Mouse (Mus musculus): Measurements from ENCODE around the gene H2-DMb2.
A peak's percentile ranks its signal among the peaks of the same experiment; 100 is the strongest.

Gene H2-DMb2

DNA sequence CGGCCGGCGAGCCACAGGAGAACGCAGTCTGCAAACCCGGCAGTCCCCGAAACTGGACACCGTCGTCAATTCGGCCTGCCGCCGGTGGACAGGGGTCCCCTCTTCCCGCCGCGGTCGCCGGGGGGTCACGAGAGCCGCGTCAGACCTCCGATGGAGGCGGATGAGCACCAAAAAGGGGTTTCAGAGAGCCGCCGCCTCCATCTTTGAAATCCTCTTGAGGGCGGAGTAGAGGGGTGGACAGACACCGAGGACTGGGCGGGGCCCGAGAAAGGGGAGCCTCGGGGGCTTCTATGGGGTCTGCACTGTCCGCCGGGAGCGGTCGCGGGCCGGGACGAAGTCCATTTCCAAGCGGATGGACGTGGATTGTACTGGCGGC is 24.2 kb upstream of the H2-DMb2 start:
- no peak for DNase-seq

DNA sequence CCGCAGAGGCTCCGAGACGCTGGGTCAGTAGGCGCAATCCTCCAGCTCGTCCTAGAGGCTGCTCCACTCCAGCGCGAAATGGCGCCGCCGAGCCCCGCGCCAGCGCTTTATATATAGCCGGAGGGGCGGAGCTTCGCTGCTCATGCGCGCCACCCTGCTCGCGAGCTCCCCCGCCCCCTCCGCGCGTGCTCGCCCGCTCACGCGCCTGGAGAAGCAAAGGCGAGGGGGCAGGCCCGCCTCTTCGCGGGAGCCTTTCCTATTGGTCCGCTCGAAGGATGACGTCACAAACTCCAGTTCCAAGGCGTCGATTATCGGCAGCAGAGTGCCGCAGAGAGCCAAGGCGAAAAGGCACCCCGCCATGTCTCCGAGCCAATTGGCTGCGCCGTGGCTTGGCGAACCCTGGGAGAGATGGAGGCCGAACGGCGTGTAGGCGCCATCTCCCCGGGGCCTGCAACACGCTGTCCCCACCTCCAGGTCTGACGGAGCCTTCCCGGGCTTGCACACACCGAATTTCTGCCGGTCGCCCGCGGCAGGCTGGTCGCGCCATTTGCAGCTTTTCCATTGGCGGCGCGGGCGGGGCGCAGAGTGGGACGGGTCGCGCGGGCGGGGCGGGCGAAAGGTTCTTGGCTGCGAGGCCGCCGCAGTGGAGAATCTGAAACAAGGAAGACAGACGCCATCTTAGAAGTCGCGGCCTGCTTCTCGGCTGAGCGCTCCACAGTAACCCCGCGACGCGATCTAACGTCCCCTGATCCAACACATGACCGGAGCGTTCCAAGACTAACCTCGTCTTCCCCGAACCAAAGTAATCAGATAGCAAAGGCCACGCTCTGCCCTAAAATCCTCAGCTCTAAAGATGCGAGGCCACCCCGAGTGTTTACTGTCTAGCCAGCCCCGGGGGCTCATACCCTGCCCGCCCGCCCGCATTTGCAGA is 23.6 kb upstream of the H2-DMb2 start, which contains the start of gene H2-DMa:
H2-DMa (plus strand) TSS at position 293 of the 931 bp plus-strand sequence.
- DNase-seq: peak; percentile 99

DNA sequence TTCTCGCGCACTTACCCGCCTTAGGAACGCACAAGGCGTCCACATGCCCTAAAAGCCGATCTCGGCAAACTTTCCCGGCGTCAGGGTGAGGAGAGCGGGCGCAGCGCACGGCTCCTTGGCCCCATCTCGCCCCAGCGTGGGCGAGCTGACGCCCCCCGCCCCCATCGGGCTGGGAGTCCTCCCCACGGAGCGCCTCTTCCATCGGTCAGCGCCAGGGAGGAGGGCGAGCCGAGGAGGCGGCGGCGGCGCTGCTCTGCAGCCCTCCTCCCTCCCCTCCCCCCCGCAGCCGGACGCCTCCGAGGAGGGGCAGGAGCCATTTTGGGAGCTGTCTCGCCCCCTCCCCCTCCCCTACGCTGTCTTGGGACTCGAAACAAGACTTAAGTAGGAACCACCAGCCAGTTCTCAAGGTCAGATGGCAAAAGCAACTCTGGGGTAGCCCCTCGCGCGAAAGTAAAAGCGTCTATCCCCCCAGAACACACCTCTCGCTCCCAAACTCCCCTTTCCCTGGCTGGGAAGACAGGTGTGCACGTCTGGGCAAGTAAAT is 22.9 kb upstream of the H2-DMb2 start:
- peak; percentile 94 for DNase-seq

DNA sequence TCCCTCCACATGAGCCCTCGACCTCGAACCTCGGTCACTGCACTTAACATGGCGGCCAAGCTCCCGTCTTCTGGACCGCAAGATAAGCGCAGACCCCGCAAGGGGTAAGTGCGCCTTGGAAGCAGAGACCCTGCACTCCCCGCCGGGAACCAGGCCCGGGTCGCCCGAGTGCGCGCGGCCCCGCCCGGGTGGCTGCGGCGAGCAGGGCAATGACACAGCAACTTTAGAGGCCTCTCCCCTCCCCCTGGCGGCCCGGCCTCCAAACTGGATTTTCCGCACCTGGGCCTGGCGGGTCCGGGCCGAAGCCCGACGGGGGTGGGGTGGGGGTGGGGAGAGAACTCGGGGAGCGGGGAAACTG is 22.3 kb upstream of the H2-DMb2 start:
- DNase-seq: peak; percentile 81

DNA sequence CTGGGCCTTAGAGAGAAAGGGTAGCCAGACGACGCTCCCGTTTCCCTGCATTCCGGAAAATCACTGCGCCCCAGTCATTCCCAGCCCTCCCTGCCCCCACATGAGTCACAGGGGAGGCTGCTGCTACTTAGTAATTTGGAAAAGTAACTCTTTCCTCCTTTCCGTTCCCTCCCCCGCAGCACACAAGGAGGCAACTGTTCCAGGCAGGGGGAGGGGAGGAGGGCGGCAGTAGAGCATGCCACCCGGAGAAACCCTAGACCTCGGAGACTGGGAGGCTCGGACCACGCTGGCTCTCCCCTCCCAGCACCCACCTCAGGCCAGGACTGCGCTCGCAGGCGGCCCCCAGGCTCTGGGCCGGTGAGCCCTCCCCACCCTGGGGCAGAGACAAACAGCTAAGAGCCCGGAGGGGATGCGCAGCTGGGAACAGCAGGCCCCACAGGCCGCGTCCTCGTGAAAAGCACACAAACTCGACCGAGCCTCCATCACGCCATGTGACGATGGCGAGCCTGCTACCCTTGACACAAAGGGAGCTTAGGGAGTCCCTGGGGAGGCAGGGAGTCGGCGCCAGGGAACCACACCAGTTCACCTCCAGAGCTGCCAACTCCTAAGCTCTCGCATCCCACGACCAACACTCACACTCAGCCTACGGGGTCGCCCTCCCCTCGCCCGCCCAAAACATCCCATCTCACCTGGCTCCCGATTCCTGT is 21.8 kb upstream of the H2-DMb2 start:
- DNase-seq: peak; percentile 95

DNA sequence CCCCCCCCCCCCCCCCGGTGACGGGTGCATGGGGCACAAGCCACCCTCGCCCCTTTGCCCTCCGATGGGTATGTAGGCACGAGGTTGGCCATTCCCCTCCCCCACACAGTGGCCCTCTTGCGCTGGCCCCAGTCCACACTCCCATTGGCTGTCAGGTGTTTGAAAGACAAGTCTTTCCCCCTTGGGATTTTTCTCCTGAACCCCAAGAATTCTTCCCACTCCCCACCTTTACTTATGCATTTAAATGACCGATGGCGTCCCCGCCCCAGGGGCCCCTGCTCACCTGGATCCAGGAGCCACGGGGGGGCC is 21.3 kb upstream of the H2-DMb2 start:
- DNase-seq: peak; percentile 82

DNA sequence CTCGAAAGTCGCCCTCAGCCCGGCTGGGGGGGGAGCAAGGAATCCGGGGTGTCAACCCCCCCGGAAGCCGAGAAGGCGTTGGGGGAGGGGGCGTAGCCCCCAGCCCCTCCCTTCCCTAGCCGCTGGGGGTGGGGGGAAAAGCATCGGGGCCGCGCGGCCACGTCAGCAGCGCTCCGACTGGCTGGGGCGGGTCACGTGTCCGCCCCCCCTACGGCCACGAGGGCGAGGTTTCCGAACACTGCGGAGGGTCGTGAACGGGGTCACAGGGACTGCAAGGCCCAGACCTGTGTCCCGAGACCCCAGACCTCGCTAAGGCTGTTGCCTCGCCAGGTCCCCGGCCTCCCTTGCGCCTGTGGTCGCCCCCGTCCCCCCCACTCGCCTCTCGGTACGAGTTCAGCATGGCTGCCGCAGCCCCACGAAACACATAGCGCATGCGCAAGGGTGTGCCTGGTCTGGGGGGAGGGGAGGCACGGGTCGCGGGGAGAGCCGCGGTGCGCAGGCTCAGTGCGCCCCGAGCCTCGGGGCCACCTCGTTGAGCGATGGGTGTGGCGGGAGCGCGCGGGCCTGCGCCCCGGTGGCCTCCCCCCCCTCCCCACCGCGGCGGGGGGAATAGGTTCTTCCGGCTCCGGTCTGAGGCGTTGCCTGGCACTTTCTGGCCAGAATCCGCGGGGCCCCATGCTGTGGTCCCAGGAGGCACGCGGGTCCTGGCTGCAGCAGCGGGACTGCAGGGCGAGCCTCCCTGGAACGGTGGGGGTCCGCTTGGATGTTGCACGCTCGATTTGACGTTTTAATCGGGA is 20.7 kb upstream of the H2-DMb2 start, which contains the start of gene Brd2:
Brd2 (minus strand) TSS at position 447 of the 797 bp plus-strand sequence.
- DNase-seq: peak; percentile 96

DNA sequence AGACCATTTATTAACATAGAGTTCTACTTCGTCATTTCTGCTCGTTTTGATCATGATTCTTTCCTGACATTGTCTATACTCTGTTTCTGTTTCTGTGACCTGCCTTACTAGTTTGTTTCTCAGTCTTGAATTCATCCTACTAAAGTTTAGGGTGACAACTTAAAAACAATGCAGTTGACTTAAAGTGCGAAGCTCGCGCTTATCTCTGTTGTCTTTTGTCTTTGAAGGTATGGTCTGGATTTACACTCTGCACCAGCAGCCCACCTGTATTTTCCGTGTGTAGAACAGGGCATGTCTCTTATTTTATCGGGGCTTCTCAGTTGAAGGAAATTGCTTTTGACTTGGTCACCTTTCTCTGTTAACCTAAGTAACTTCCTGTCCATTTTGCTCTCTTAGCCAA is 20.0 kb upstream of the H2-DMb2 start:
- DNase-seq: no peak

DNA sequence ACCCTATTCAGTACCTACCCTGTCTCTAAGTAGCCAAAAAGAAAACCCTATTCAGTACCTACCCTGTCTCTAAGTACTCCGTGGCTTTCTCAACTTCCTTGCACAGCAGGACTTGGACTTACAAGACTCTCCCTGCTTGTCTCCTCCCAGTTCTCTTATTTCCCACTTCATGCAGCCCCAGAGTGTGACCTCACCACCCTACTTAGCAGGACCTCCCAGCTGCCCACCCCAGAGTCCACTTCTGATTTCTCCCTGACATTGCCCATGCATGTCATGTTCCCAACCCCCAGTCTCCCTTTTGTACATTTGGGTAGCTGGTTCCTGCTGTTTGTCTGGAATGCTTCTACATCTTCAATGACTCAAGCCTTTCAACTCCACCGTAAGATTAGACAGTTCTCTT is 19.6 kb upstream of the H2-DMb2 start:
- peak; percentile 26 for DNase-seq

DNA sequence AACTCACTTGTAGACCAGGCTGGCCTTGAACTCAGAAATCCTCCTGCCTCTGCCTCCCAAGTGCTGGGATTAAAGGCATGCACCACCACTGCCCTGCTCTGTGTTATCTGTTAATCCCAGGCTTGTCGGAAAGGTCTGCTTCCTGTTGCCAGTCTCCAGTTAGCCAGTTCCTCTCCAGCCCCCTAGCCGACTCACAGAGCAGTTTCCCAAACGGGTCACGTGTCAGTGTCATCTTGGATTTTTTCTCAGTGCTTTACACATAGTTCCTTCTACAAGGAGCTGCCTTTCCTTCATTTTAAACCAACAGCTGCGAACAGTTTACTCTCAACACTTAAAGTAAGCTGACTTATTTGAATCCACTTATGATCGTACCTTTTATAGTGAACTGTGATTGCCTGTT is 18.5 kb upstream of the H2-DMb2 start:
- DNase-seq: peak; percentile 44

DNA sequence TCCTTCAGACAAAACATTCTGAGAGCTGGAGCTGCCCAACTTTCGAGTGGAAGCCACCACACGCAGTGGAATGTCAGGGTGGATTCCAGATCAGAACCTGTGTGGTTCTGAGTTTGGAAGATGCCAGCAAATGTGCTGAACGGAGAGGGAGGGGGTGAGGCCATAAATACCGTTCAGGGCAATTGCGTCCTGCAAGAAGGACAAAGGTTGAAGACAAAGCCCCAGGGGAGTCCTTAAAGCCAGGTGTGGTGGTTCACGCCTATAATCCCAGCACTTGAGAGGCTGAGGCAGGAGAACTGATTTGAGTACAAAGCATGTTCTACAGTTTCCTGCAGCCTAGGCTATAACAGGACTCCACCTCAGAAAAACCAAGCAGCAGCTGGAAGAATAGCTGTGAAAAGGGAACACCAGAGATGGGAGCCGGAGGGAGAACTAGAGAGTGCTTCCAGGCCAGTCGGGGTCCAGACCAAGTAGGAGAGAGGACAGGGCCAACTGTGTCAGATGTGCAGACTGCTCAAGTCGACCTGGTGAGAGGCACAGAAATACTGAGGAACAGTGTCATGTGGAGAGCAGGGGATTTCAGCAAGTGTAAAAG is 16.2 kb upstream of the H2-DMb2 start:
- DNase-seq: no peak

DNA sequence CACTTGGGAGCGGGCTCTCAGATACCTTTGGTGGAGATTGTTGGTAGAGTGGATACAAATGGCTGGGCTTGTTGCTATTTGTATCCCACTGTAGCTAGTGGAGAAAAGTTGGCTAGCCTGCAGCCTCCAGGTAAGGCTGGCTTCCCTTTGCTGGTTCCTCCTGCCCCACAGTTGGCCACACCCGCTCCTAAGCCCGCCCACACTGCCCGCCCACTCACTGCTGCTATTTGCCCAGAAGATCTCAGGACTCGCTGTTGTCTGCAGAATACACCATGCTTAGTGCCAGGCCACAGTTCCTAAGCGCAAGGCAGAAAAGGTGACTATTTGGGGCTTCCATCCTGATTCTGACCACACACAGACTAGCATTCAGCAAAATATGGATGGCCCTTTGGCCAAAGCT is 15.6 kb upstream of the H2-DMb2 start:
- peak; percentile 68 for DNase-seq

DNA sequence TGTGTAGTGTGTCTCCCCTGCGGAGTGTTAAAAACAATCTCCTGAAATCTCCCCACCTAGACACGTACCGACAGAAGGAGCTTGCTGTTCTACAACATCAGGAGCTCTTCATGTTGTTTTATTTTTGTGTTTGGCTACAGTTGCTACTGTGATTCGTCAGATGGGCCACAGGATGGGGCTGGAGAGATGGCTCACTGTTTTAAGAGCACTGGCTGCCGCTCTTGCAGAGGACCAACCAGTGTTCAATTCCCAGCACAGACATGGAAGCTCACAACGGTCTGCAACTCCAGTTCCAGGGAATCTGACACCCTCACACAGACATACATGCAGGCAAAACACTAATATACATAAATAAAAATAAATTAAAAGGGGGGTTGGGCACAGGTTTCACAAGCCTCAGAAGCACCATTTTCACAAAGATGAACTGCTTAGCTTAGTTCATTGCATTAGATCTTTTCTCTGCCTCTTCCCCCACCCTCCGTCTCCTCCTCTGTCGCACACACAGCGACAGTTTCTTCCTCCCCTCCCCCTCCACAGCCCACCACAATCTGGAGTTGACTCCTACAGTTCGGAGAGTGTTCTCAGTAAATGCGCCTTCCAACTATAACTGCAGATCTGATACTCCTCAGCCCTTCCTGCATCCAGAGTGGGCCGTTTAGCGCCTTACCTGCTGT is 14.7 kb upstream of the H2-DMb2 start:
- peak; percentile 74 for DNase-seq

DNA sequence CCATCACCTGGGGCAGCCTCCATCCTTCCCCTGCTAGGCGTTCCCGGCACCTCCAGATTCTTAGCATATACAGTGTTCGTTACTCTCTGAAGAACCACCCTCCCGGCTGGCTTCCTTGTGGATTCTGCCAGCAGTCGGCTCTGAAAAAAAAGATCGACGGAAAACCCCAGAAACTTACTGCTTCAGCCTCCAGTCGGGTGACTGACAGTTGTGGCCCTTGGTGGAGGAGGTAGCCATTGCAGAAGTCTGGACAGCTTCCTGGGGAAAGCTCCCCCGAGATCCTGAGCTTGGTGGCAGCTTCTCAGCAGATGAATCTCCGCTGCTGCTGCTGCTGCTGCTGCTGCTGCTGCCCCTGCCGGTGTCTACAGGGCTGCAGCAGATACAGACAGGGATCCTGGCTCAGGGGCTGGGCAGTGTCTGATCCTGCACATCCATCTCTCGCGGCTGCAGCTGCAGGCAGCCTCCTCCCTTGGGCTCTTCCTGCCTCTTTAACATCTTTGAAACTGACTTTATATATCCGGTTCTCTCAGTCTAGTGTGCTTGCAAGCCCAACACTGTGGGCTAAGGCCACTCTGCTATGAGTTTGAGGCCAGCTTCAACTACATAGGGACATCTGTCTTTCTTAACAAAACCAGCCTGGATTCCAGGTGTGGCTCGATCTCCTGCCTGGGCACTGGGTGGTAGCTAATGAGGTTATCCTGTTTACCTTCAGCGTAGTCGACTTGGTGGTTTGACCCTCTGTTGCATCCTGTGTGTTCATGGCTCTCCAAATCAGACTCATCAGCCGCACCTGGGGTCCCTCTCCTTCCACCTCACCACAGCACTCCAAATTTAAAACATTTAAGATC is 13.9 kb upstream of the H2-DMb2 start:
- DNase-seq: peak; percentile 7

DNA sequence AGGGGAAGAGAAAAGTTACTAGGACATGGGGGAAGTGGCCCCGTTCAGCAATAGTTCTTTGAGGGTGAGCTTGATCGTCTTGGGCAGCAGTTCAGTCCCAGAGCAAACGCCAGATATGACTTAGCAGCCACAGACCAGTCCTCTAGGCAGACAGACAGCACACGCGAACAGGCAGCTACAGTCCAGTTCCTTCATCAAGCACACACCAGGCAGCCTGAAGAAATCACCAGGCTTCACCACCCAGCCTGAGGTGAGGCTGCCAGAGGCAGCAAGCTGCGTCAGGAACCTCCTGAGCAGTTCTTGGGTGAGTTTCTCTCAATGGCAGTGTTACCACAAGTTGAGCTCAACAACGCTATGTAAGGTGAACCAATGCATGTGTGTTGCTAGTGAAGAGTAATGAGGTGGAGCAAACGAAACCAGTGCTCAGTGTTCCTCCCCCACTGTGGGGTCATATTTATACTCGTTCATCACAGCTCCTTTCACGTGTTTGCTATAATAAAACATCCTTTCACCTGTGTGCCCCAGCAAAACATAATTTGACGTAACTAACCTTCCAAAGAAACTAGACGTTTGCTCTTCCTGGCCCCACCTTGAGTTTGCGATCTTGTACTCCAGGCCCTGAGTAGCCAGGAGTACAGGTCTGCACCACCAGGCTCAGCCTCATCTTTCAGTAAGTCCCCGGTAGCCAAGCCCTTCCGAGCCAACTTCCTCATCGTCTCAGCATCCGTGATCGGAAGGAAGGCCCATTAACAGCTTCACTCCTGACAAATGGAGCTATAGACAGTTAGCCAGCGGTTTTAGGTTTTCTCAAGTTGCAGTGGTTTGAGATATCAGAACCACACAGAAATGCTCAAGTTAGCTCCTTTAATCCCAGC is 12.8 kb upstream of the H2-DMb2 start:
- peak; percentile 2 for DNase-seq

DNA sequence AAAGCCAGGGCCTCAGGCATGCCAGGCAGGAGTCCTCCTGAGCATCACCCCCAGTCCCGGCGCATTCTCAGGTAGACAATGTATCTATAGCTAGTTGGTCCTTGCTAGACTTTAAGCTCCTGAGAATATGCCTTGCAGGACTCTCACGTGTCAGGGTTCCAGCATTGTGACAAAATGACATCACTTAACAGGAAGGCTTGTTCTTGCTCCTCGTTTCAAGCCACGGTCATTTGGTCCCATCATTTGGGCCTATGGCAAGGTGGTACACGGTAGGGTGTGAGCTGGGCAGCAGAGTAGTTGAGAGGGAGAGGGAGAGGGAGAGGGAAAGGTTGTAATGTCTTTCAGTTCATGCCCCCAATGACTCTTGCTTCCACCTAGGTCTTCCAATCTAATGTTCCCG is 11.2 kb upstream of the H2-DMb2 start:
- DNase-seq: peak; percentile 2

DNA sequence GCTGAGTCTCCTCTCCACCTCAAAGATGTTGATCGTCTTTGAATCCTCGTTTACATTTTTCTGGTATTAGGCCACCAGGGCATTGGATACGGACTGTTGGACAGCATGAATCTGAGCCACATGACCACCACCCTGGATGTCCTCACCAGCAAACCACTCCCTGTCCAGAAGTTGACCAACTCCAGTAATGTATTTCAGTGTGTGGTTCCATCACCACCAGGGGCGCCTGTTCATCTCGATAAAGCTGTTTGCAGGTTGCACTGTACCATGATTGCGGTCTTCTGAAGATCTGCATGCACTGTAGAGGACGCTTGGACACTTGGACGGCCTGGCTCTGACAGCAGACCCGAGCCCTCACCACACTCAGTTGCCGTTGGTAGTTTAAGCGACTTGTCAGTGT is 9.8 kb upstream of the H2-DMb2 start:
- DNase-seq: peak; percentile 14

DNA sequence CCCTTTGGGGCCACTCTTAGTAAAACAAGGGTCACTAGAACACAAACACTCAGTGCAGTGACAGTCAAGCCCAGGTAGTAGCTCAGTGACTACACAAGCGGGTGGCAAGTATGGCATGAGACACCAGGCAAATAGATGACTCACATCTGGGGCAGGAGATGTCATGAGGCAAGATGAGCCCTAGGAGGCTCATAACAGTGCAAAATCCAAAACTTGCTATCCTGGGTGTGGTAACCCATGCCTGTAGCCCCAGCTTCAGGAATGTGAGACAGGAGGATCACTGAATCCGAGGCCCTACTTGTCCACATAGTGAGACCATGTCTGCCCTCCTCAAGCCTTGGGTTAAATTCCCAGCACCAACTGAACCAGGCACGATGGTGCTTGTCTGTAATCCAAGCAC is 8.7 kb upstream of the H2-DMb2 start:
- no peak for DNase-seq

DNA sequence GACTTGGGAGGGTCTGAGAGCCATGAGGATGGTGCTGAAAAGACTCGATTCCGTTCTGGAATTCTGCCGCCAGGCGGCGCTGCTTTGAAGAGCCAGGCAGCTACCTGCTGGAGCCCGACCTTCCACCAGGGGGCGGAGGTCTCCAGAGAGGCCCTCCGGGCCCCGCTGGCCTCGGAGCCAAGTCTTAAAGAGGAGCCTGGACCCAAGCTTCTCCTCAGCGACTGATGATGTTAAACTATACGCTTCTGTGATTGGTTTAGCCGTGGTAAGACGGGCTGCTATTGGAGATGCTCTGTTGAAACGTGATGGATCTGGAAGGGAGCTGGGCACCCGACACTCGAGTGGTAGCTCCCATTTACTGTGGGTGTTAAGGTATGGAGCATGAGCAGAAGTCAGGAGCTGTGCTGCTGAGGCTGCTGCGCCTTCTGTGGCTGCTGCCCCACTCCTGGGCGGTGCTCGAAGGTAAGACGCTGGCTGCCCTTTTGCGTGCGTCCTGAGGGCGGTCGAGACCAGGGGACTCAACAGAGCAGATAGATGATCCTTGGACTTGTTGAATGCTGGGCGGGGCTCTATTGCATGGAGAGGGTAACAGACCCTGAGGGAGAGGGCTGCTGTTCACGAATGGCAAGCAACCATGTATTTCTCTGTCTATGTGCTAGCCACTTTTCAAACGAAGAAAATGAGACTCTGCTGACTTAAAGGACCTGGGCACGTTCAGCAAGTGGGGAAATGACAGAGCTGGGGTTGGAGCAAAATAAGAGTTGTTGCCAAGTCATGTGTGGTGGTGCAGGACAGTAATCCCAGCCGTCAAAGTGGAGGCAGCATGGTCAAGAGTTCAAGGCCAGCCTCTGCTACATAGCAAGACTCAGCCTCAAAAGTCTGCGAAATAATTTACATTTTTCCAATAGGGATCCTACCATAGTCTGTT is 7.5 kb upstream of the H2-DMb2 start:
- peak; percentile 99 for DNase-seq
